Mouse (Mus musculus) embryonic facial prominence, embryonic 11.5 days (tissue): ENCODE measurements around the gene Vmn2r61. TPM values are rescaled to one million over a fixed set of nuclear protein-coding genes. Genes with fewer than 3 reads are reported as not detected.

Experiments used
- ATAC-seq: fragments of 200-750 bp; cut with Nextera tagmentation; replicated peaks from 2 replicates; pipeline ENCODE4 v1.8.0; 2017; ENCODE audit warnings: low read depth; ENCODE audit not compliant: insufficient number of reproducible peaks, low FRiP score, low TSS enrichment
- DNase-seq: peaks from one replicate; pipeline ENCODE4 v3.0.0-alpha.2; 2015; ENCODE audit warnings: low spot score
- H3K27ac ChIP-seq: fragments of 300-500 bp; sonication (generic); replicated peaks from 2 replicates; pipeline ENCODE4 v1.5.1; 2014; ENCODE audit warnings: mild to moderate bottlenecking, low read depth, low read length, control low read depth
- H3K27me3 ChIP-seq: fragments of 300-500 bp; sonication (generic); 2 replicates; pipeline ENCODE4 v1.6.1; 2014; ENCODE audit warnings: mild to moderate bottlenecking, low read length, moderate library complexity, mixed read lengths; ENCODE audit not compliant: control insufficient read depth, insufficient read depth
- H3K36me3 ChIP-seq: fragments of 300-500 bp; sonication (generic); replicated peaks from 2 replicates; pipeline ENCODE4 v1.6.1; 2014; ENCODE audit warnings: low read depth, mild to moderate bottlenecking, low read length, moderate library complexity, mixed read lengths; ENCODE audit not compliant: control insufficient read depth, insufficient read depth
- H3K4me1 ChIP-seq: fragments of 300-500 bp; sonication (generic); 2 replicates; pipeline ENCODE4 v1.6.1; 2014; ENCODE audit warnings: low read length, mixed read lengths; ENCODE audit not compliant: control insufficient read depth, insufficient read depth
- H3K4me2 ChIP-seq: fragments of 300-500 bp; sonication (generic); 2 replicates; pipeline ENCODE4 v1.6.1; 2014; ENCODE audit warnings: low read depth, mild to moderate bottlenecking, control low read depth, low read length, moderate library complexity
- H3K4me3 ChIP-seq: fragments of 300-500 bp; sonication (generic); 2 replicates; pipeline ENCODE4 v1.5.1; 2014; ENCODE audit warnings: low read depth, low read length, control low read depth
- H3K9ac ChIP-seq: fragments of 300-500 bp; sonication (generic); replicated peaks from 2 replicates; pipeline ENCODE4 v1.6.1; 2014; ENCODE audit warnings: mild to moderate bottlenecking, control low read depth, low read length
- H3K9me3 ChIP-seq: fragments of 300-500 bp; sonication (generic); replicated peaks from 2 replicates; pipeline ENCODE4 v1.6.1; 2016; ENCODE audit warnings: mild to moderate bottlenecking, low read length, inconsistent platforms, mixed read lengths; ENCODE audit not compliant: control insufficient read depth
- WGBS: fragments of 180-500 bp; shearing (Covaris S2); extraction: QIAGEN DNeasy Blood & Tissue Kit; methylation state at CpG from one replicate; pipeline ENCODE4 v1.1.7; 2014; 5-methylcytosine and 5-hydroxymethylcytosine counted together
- polyA plus RNA-seq: library from polyadenylated mRNA; unstranded; fragments of >200 nt; fragmentation: Nextera tagmentation; extraction: Ambion mirVana; gene quantifications from 2 replicates; pipeline ENCODE4 v1.2.1, GENCODE M21; 2014

Vmn2r61 gene
- not detected in 2 replicates for polyA plus RNA-seq

GRCm38 (mm10) chr7:42259753-42260152, at the start of gene Vmn2r61:
TSS of gene Vmn2r61 (plus strand) at chr7:42260053.
- no peak within 1 kb of the TSS for H3K9ac ChIP-seq
- 81% methylated on average over 1 of the region's 1 CpGs for WGBS
- no peaks in the 10 kb centered on the region for H3K9me3 ChIP-seq
- H3K27ac ChIP-seq: no peak within 1 kb of the TSS
- no peak within 1 kb of the TSS for H3K4me2 ChIP-seq
- DNase-seq (no peak), ATAC-seq (no peak)
- no peaks in the 10 kb centered on the region for H3K4me1 ChIP-seq
- no peaks in the 10 kb centered on the region for H3K27me3 ChIP-seq
- no peak within 1 kb of the TSS for H3K4me3 ChIP-seq
- H3K36me3 ChIP-seq: no peaks in the 10 kb centered on the region

Other genes starting within 250 kb of the Vmn2r61 start
- not detected in 2 replicates for gene Vmn2r59, start 201.0 kb upstream of the Vmn2r61 start, polyA plus RNA-seq
- not detected in 2 replicates for gene Vmn2r60, start 152.3 kb upstream of the Vmn2r61 start, polyA plus RNA-seq
- not detected in 2 replicates for gene 4933421I07Rik, start 188.1 kb downstream of the Vmn2r61 start, polyA plus RNA-seq
- 14.1 and 16.2 TPM in 2 replicates for gene Zfp141, start 245.7 kb downstream of the Vmn2r61 start, polyA plus RNA-seq